In genomic region chr7:127133125-127133524, GRCm38 (mm10) we compare ENCODE assay signal across 28 mouse cellular contexts. TPM values are rescaled to one million over a fixed set of nuclear protein-coding genes. Genes with fewer than 3 reads are reported as not detected.
DNase-seq lines count a peak whose midpoint lies in the region; ATAC-seq and TF ChIP-seq lines count a peak whose summit lies in the region.
"Had no signal": no experiment of that assay in that cellular context is flagged by ENCODE, and none has a peak within 500 bp of the region (broad histone marks: within the 10 kb centered on the region; RNA-seq: fewer than 3 reads in every experiment).

No protein-coding gene starts in this region.

- no peak for TF ChIP-seq CTCF in thymus, adult 2 months (IDR thresholded peaks at IDR 0.05; ENCODE audit: borderline replicate concordance, control insufficient read depth, extremely low read depth, insufficient read depth, low read length, poor library complexity)

- no peak overlapping the region for H3K9ac ChIP-seq in midbrain, embryonic 11.5 days (ENCODE audit: low read length)
- H3K9ac ChIP-seq: embryonic facial prominence, embryonic 12.5 days; embryonic facial prominence, embryonic 15.5 days; forebrain, embryonic 12.5 days; forebrain, embryonic 15.5 days; heart, embryonic 12.5 days; heart, embryonic 15.5 days; hindbrain, embryonic 13.5 days; intestine, embryonic 15.5 days had no signal

- no peak overlapping the region for H3K4me2 ChIP-seq in midbrain, embryonic 11.5 days
- H3K4me2 ChIP-seq: embryonic facial prominence, embryonic 12.5 days; embryonic facial prominence, embryonic 15.5 days; forebrain, embryonic 12.5 days; forebrain, embryonic 15.5 days; heart, embryonic 12.5 days; heart, embryonic 15.5 days; hindbrain, embryonic 13.5 days; intestine, embryonic 15.5 days had no signal

- whole genome bisulfite sequencing in midbrain, embryonic 11.5 days = 44% methylated on average over 5 of the region's 5 CpGs
- WGBS in midbrain, embryonic 10.5 days = 57% methylated on average over 5 of the region's 5 CpGs
- 88% methylated on average over 5 of the region's 5 CpGs for WGBS in thymus, adult 2 months

- no peak for DNase-seq in frontal cortex, postnatal 14 days (ENCODE audit: low spot score in 2 of 2)
- peak; percentile 68 for DNase-seq in midbrain, embryonic 11.5 days (ENCODE audit: low spot score, missing footprints)
- DNase-seq in midbrain, embryonic 10.5 days (ENCODE audit: low spot score) = no peak
- peak; percentile 59 for DNase-seq in brain, adult 2 months (ENCODE audit: low read depth, low spot score)
- no peak for DNase-seq in thymus, adult 2 months
- DNase-seq: adrenal gland, postnatal 10 days; adrenal gland, postnatal 36 days; cerebellum, adult 11 months; cerebellum, adult 2 months; cerebellum, adult 9-11 months; cerebellum, postnatal 36 days; gastrocnemius, postnatal 25 days; heart, adult 18-20 months; heart, postnatal 10 days; heart, postnatal 36 days had no signal

- no peaks in the 10 kb centered on the region for H3K4me1 ChIP-seq in midbrain, embryonic 11.5 days (ENCODE audit: control insufficient read depth, insufficient read depth, low read length)
- peaks cover 15% of the 10 kb centered on the region for H3K4me1 ChIP-seq in midbrain, embryonic 10.5 days
- H3K4me1 ChIP-seq in thymus, adult 2 months (replicated peaks; ENCODE audit: control insufficient read depth, insufficient read depth, low read length) = peaks cover 43% of the 10 kb centered on the region
- H3K4me1 ChIP-seq: embryonic facial prominence, embryonic 12.5 days; embryonic facial prominence, embryonic 15.5 days; forebrain, embryonic 12.5 days; forebrain, embryonic 15.5 days; heart, embryonic 12.5 days; hindbrain, embryonic 13.5 days; intestine, embryonic 15.5 days had no signal

- no peaks in the 10 kb centered on the region for H3K27me3 ChIP-seq in midbrain, embryonic 11.5 days (ENCODE audit: control insufficient read depth, insufficient read depth, low read length)
- no peaks in the 10 kb centered on the region for H3K27me3 ChIP-seq in midbrain, embryonic 10.5 days (ENCODE audit: low read depth, poor library complexity, severe bottlenecking)
- H3K27me3 ChIP-seq in thymus, adult 2 months (ENCODE audit: control insufficient read depth, insufficient read depth, low read length) = no peaks in the 10 kb centered on the region
- H3K27me3 ChIP-seq: embryonic facial prominence, embryonic 12.5 days; embryonic facial prominence, embryonic 15.5 days; forebrain, embryonic 15.5 days; hindbrain, embryonic 13.5 days; intestine, embryonic 15.5 days had no signal

- H3K36me3 ChIP-seq in midbrain, embryonic 11.5 days (ENCODE audit: control insufficient read depth, insufficient read depth, low read length) = no peaks in the 10 kb centered on the region
- H3K36me3 ChIP-seq in midbrain, embryonic 10.5 days = no peaks in the 10 kb centered on the region
- H3K36me3 ChIP-seq in thymus, adult 2 months (ENCODE audit: control insufficient read depth, insufficient read depth, low read length) = no peaks in the 10 kb centered on the region
- H3K36me3 ChIP-seq: embryonic facial prominence, embryonic 12.5 days; embryonic facial prominence, embryonic 15.5 days; forebrain, embryonic 12.5 days; forebrain, embryonic 15.5 days; heart, embryonic 12.5 days; heart, embryonic 15.5 days; hindbrain, embryonic 10.5 days; hindbrain, embryonic 13.5 days; intestine, embryonic 15.5 days had no signal

- peak; percentile 62; the same call in 1 of the 2 replicates for ATAC-seq in frontal cortex, adult (ENCODE audit: low TSS enrichment)
- ATAC-seq in midbrain, embryonic 11.5 days (ENCODE audit: low FRiP score) = no peak
- ATAC-seq: CD4-positive, CD25-positive, alpha-beta regulatory T cell, adult 4 months; forebrain, embryonic 15.5 days; hindbrain, embryonic 16.5 days; intestine, embryonic 15.5 days had no signal

- H3K9me3 ChIP-seq in midbrain, embryonic 11.5 days (ENCODE audit: control insufficient read depth, low read length) = no peaks in the 10 kb centered on the region
- H3K9me3 ChIP-seq in midbrain, embryonic 10.5 days (replicated peaks) = no peaks in the 10 kb centered on the region
- H3K9me3 ChIP-seq: embryonic facial prominence, embryonic 12.5 days; embryonic facial prominence, embryonic 15.5 days; forebrain, embryonic 12.5 days; forebrain, embryonic 15.5 days; heart, embryonic 12.5 days; heart, embryonic 15.5 days; hindbrain, embryonic 10.5 days; hindbrain, embryonic 13.5 days; intestine, embryonic 15.5 days had no signal

- H3K4me3 ChIP-seq in midbrain, embryonic 11.5 days (ENCODE audit: low read depth, low read length) = no peak overlapping the region
- H3K4me3 ChIP-seq in midbrain, embryonic 10.5 days = no peak overlapping the region
- H3K4me3 ChIP-seq in thymus, adult 2 months (ENCODE audit: control insufficient read depth, insufficient read depth, low read length) = no peak overlapping the region
- H3K4me3 ChIP-seq: embryonic facial prominence, embryonic 12.5 days; embryonic facial prominence, embryonic 15.5 days; forebrain, embryonic 12.5 days; forebrain, embryonic 15.5 days; heart, embryonic 12.5 days; heart, embryonic 15.5 days; hindbrain, embryonic 10.5 days; hindbrain, embryonic 13.5 days; intestine, embryonic 15.5 days had no signal

- no peak for TF ChIP-seq POLR2A in thymus, adult 2 months (IDR thresholded peaks at IDR 0.05; ENCODE audit: control insufficient read depth, extremely low read depth, insufficient read depth, low read length, poor library complexity)

- H3K27ac ChIP-seq in midbrain, embryonic 11.5 days (ENCODE audit: low read depth, low read length) = no peak overlapping the region
- no peak overlapping the region for H3K27ac ChIP-seq in midbrain, embryonic 10.5 days (replicated peaks)
- no peak overlapping the region for H3K27ac ChIP-seq in thymus, adult 2 months (ENCODE audit: control insufficient read depth, insufficient read depth, low read length)
- H3K27ac ChIP-seq: embryonic facial prominence, embryonic 12.5 days; embryonic facial prominence, embryonic 15.5 days; forebrain, embryonic 12.5 days; forebrain, embryonic 15.5 days; heart, embryonic 15.5 days; hindbrain, embryonic 10.5 days; hindbrain, embryonic 13.5 days; intestine, embryonic 15.5 days had no signal

RNA-seq across cellular contexts. Expression of gene Spn, which starts 4.5 kb away (rescaled TPM):
- 0.19 TPM in 1 of 2 replicates, not detected in the other for polyA plus RNA-seq in midbrain, embryonic 11.5 days (2014; fragmentation: Nextera tagmentation; extraction: Ambion mirVana)
- 0.09 and 0.10 TPM in 2 replicates for polyA plus RNA-seq in midbrain, embryonic 10.5 days (2016; fragmentation: Nextera tagmentation; extraction: Ambion mirVana)
- polyA plus RNA-seq in thymus, adult 2 months (2012; rRNA removed) = 135 and 157 TPM in 2 replicates
- polyA plus RNA-seq: embryonic facial prominence, embryonic 12.5 days; forebrain, embryonic 15.5 days; hindbrain, embryonic 10.5 days; hindbrain, embryonic 16.5 days had no signal

RNA-seq across cellular contexts. Expression of gene Qprt, which starts 11.1 kb away (rescaled TPM):
- polyA plus RNA-seq in midbrain, embryonic 11.5 days (2014; fragmentation: Nextera tagmentation; extraction: Ambion mirVana) = 5.7 and 6.2 TPM in 2 replicates
- 7.2 and 10.3 TPM in 2 replicates for polyA plus RNA-seq in midbrain, embryonic 10.5 days (2016; fragmentation: Nextera tagmentation; extraction: Ambion mirVana)
- polyA plus RNA-seq in thymus, adult 2 months (2012; rRNA removed) = 8.0 and 10.1 TPM in 2 replicates
- polyA plus RNA-seq: C2C12 had no signal

RNA-seq across cellular contexts. Expression of gene AI467606, which starts 42.0 kb away (rescaled TPM):
- 1.3 and 1.7 TPM in 2 replicates for polyA plus RNA-seq in midbrain, embryonic 11.5 days (2014; fragmentation: Nextera tagmentation; extraction: Ambion mirVana)
- 0.91 and 1.2 TPM in 2 replicates for polyA plus RNA-seq in midbrain, embryonic 10.5 days (2016; fragmentation: Nextera tagmentation; extraction: Ambion mirVana)
- polyA plus RNA-seq in thymus, adult 2 months (2012; rRNA removed) = 518 and 532 TPM in 2 replicates

RNA-seq across cellular contexts. Expression of gene Zg16, which starts 46.0 kb away (rescaled TPM):
- polyA plus RNA-seq in midbrain, embryonic 11.5 days (2014; fragmentation: Nextera tagmentation; extraction: Ambion mirVana) = not detected in 2 replicates
- polyA plus RNA-seq in midbrain, embryonic 10.5 days (2016; fragmentation: Nextera tagmentation; extraction: Ambion mirVana) = not detected in 2 replicates
- polyA plus RNA-seq in thymus, adult 2 months (2012; rRNA removed) = 0.73 and 1.2 TPM in 2 replicates
- polyA plus RNA-seq: C2C12; embryonic facial prominence, embryonic 12.5 days; embryonic facial prominence, embryonic 15.5 days; forebrain, embryonic 12.5 days; forebrain, embryonic 15.5 days; heart, embryonic 12.5 days; heart, embryonic 15.5 days; hindbrain, embryonic 10.5 days; hindbrain, embryonic 13.5 days; hindbrain, embryonic 16.5 days had no signal

Comparison
In these comparisons a context has a peak if more than half of its experiments do, and no peak if none do; other contexts are left out.
1. DNase-seq: peak in midbrain, embryonic 11.5 days (single experiment) and brain, adult 2 months (single experiment); none in frontal cortex, postnatal 14 days (0 of 2), midbrain, embryonic 10.5 days (single experiment) and thymus, adult 2 months (single experiment).
2. RNA of gene Spn, which starts 4.5 kb away (polyA plus RNA-seq): 135 to 157 TPM in thymus, adult 2 months; 0.09 to 0.10 TPM in midbrain, embryonic 10.5 days and 0.19 TPM in midbrain, embryonic 11.5 days; every median in the first group is over 100 times any median in the second.
3. RNA of gene AI467606, which starts 42.0 kb away (polyA plus RNA-seq): 518 to 532 TPM in thymus, adult 2 months; 1.3 to 1.7 TPM in midbrain, embryonic 11.5 days and 0.91 to 1.2 TPM in midbrain, embryonic 10.5 days; every median in the first group is over 100 times any median in the second.